Mouse (Mus musculus) cerebellum, adult 9-10 months (tissue): ENCODE results near the gene Gm8909.
"Not testable (repeated sequence)": the region's sequence is repeated elsewhere in the genome, so short reads cannot be mapped to it uniquely, and the experiment has no call there.

Experiments
- DNase-seq: peaks from one replicate; pipeline ENCODE4 v3.0.0; 2022

Gene Gm8909

GRCm38 (mm10) chr17:36168039-36168652 lies at the start of gene Gm8909:
Gm8909 (minus strand) TSS chr17:36168537.
- DNase-seq = no peak

GRCm38 (mm10) chr17:36215586-36215985 lies 47.2 kb upstream of the Gm8909 start:
- no peak for DNase-seq

GRCm38 (mm10) chr17:36206846-36207245 lies 38.5 kb upstream of the Gm8909 start:
- no peak for DNase-seq

- no peak for DNase-seq
These were observed 37.5 kb upstream of the Gm8909 start for GRCm38 (mm10) chr17:36205862-36206261.

GRCm38 (mm10) chr17:36205456-36205855 lies 37.1 kb upstream of the Gm8909 start:
- DNase-seq = no peak

GRCm38 (mm10) chr17:36201851-36202250 lies 33.5 kb upstream of the Gm8909 start:
- no peak for DNase-seq

GRCm38 (mm10) chr17:36198317-36198716 lies 30.0 kb upstream of the Gm8909 start:
- DNase-seq = no peak

- no peak for DNase-seq
These were observed 26.1 kb upstream of the Gm8909 start for GRCm38 (mm10) chr17:36194471-36194870.

GRCm38 (mm10) chr17:36193546-36194141 lies 25.3 kb upstream of the Gm8909 start:
- peak; percentile 9 for DNase-seq

- no peak for DNase-seq
These were observed 24.0 kb upstream of the Gm8909 start for GRCm38 (mm10) chr17:36192371-36192770.

- no peak for DNase-seq
These were observed 21.8 kb upstream of the Gm8909 start, which contains the start of gene H2-T3 for GRCm38 (mm10) chr17:36190169-36190507. H2-T3 (minus strand) TSS chr17:36190287.

- DNase-seq = no peak
These were observed 21.3 kb upstream of the Gm8909 start for GRCm38 (mm10) chr17:36189491-36190168.

- no peak for DNase-seq
These were observed 19.2 kb upstream of the Gm8909 start for GRCm38 (mm10) chr17:36187540-36187939.

- no peak for DNase-seq
These were observed 13.9 kb upstream of the Gm8909 start for GRCm38 (mm10) chr17:36182212-36182611.

GRCm38 (mm10) chr17:36179446-36179845 lies 11.1 kb upstream of the Gm8909 start:
- DNase-seq = not testable (repeated sequence)

GRCm38 (mm10) chr17:36178938-36179337 lies 10.6 kb upstream of the Gm8909 start:
- not testable (repeated sequence) for DNase-seq

- DNase-seq = not testable (repeated sequence)
These were observed 7.8 kb upstream of the Gm8909 start for GRCm38 (mm10) chr17:36176132-36176531.

- DNase-seq = no peak
These were observed 2.0 kb upstream of the Gm8909 start for GRCm38 (mm10) chr17:36170287-36170814.

- no peak for DNase-seq
These were observed 1.4 kb upstream of the Gm8909 start for GRCm38 (mm10) chr17:36169753-36170152.

GRCm38 (mm10) chr17:36169094-36169493 lies 757 bp upstream of the Gm8909 start:
- DNase-seq = not testable (repeated sequence)

- DNase-seq = no peak
These were observed 865 bp downstream of the Gm8909 start for GRCm38 (mm10) chr17:36167306-36168038.

GRCm38 (mm10) chr17:36166901-36167300 lies 1.4 kb downstream of the Gm8909 start:
- not testable (repeated sequence) for DNase-seq
